Mouse (Mus musculus) thymus, adult 2 months (tissue): Measurements from ENCODE around the gene Sun2.

Source experiments
- CTCF ChIP-seq: fragments of 200-500 bp; IDR thresholded peaks from 2 replicates; pipeline ENCODE4 v1.5.1; 2012; ENCODE audit warnings: mild to moderate bottlenecking, control low read depth, low read length, moderate library complexity, borderline replicate concordance; ENCODE audit not compliant: control insufficient read depth, poor library complexity, insufficient read depth; ENCODE audit errors: extremely low read depth
- POLR2A ChIP-seq: fragments of 200-500 bp; IDR thresholded peaks from 2 replicates; pipeline ENCODE4 v1.6.1; 2012; ENCODE audit warnings: mild to moderate bottlenecking, low read length, control low read depth, moderate library complexity; ENCODE audit not compliant: control insufficient read depth, poor library complexity, insufficient read depth; ENCODE audit errors: extremely low read depth

DNA sequence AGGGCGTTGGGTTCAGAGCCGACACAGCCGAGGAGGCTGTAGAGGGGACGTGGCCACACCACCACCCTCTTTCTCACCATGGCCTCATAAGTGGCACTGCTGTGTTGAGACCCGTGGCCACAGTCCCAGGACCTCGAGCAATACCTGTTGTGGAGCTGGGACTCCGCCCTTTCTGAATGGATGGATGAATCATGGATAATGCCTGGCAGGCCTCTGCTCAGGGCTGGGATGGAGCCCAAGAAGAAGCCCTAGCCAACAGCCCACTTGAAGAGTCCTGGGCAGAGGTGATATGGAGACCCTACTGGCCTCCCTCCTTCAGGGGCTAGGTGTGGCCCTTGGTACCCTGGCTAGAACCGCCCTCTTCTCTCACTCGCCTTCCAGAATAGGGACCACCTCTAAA lies 20.7 kb upstream of the Sun2 start:
- TF ChIP-seq CTCF (no peak), POLR2A (no peak)
